Mouse (Mus musculus) megakaryocyte, adult 5-6 weeks (primary cell): Measurements from ENCODE around the gene Dchs1. TPM values are rescaled to one million over a fixed set of nuclear protein-coding genes. Genes with fewer than 3 reads are reported as not detected.
A peak's percentile ranks its signal among the peaks of the same experiment; 100 is the strongest.

Experiments used
- ATAC-seq: 2 replicates; pipeline ENCODE4 v1.8.0; 2016; ENCODE audit warnings: mild to moderate bottlenecking, inconsistent platforms; ENCODE audit not compliant: poor library complexity, severe bottlenecking
- total RNA-seq, 2 experiments: library from RNA; stranded (forward) in 1 of 2; stranded (reverse) in 1 of 2; fragments of 153-499, 151-499 nt in 1 of 2; fragments of 221-1000, 200-1000 nt in 1 of 2; gene quantifications; 2 replicates each; pipeline versions ENCODE4 v1.2.3 to v1.2.4; 2015 to 2017

The Dchs1 gene
- total RNA-seq, 2 experiments from 2014 or later, result 0.04 to 0.07 TPM

DNA sequence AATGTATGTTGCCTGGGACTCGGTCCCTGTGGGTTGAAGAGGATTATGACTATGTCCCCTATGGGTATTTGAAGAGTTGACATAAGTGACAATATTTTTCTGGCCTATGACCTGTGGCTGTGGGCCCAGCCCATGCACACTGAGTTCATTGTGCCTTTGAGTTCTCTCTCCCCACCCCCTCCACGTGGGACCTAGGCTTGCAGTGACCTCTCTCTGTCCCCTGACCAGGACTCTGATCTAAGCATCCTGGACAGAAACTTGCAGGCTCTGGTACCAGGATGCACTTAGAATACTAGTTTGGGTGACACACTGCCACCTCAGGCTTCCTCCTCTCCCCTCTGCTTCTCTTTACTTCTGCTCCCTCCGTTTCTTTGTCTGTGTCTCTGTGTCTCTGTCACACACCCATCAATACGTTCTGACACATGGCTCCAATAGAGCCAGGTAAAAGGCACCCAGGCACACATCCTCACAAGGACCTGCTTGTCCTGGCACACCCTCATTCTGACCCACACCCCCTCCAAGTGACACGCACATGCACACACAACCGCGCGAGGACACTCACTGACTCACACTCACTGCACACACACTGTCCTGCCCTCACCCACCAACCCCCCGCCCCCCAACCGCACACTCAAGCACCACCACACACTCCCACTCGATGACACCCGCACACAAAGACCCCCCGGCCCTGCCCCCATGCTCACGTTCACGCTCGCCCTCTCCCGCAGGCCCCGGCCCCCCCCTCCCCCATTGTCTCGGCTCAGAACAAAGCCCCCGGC is 759 bp downstream of the Dchs1 start:
- no peak for ATAC-seq

DNA sequence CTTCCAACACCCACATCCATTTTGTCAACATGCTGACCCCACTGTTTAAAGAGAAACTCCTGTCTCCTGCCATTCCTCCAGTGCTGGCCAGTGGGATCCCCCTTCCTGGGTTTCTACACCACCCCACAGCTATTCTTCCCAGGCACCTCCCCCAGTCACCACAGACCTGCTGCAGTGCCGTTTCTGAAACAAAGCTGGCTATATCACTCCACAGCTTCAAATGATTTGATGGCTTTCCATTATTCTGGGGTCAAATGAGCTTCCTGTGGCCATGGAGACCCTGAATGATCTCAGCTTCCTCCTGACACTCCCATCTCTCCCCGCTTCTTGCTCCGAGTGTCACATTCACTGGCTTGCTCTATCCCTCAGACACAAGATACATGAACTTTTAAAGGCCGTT is 2.9 kb downstream of the Dchs1 start:
- no peak for ATAC-seq

DNA sequence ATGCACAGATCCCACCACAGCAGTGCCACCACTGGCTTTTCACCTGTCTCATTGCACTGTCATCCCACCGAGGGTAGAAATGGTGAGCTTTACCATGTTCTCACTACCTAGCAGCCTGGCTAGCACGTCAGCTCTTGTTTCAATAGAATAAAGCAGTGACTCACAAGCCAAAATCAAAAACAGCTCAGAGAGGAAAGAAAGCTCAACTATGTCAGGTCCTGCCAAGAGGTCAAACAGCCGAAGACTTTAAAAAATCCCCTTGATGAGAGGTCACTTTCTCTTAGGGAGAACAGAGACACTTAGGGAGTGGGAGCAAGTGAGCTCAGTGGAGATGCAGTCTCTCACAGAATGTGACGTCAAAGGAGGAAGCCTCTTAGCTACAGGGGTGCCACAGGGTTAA is 3.6 kb downstream of the Dchs1 start:
- no peak for ATAC-seq

DNA sequence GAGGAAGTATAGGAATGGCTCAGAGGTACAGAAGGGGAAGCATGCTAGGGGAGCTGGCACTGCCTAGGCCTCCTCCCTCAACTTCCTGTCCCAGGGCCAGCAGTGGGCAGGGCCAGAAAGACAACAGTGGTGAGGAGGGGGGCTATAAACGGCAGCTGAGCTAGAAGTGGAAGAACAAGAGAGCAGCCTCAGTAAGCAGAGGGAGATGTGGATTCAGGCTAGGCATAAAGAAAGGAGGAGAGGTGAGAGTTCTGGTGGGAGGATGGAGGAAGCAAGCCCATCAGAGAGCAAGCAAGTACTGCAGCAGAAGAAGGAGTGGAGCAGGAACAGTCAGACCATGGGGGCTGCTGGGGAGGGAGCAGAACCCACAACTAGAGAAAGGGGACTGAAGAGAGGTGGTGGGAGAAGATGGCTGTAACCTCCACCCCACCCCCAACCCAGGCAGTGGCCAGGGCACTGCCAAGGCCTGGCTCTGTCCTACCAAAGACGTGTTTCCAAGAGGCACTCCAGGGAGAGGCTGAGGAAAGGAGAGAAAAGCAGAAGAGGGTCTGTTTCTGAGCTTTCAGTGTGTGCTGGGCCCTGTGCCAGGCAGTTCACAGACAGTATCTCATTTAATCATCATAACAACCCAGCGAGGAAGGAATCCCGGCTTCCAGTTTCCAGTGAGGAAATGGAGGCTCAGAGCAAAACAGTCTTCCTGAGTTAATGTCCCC is 8.7 kb downstream of the Dchs1 start:
- ATAC-seq, result peak; percentile 87

DNA sequence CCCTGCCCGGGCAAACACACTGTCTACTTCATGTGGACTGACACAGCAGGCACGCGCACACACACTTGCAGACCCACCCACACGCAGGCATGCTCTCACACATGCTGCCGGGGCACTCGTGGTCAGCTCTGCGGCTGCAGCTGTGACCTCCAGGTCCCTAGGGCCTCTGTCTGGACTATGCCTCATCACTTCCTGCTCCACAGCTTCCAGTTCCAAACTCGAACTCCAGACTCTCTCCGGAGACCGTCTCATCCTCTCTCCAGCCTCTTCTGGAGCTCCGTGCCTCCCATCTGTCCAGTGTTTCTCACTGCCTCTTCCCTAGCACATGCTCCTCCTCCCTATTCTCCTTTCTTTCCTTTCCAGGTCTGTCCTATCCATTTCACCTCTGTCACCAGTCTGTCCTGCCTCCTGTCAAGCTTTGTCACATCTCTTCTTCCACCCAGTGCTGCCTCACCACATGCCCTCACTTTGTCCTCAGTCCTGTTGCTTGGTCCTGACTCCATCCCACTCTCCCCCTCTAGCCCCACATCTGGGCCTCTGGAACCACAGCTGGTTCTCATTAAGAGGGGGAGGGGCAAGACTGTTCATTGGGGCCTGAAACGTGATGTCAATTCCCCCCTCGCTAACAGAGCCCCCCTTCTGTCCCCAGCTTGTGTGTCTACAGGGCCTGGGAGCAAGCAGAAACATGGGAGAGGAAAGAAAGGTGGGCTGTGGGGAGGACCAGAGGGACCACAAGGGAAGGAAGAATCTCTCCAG is 9.5 kb downstream of the Dchs1 start:
- peak; percentile 55 for ATAC-seq

DNA sequence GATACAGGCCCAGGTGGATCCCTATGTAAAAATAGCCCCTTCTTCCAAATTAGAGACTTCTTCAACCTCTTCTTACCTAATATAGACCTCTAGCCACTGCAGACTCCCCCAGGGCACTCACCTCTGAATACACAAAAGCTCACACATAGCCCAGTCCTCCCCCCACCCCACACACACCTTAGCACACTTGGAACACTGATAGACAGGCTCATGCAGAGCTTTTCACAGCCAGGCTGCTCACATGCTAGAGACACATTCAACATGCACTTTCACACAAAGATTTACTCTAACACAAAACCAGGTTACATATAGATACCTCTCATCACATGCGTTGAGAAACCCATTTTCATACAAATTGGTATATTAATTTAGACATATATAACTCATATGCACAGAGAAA is 10.1 kb downstream of the Dchs1 start:
- no peak for ATAC-seq

DNA sequence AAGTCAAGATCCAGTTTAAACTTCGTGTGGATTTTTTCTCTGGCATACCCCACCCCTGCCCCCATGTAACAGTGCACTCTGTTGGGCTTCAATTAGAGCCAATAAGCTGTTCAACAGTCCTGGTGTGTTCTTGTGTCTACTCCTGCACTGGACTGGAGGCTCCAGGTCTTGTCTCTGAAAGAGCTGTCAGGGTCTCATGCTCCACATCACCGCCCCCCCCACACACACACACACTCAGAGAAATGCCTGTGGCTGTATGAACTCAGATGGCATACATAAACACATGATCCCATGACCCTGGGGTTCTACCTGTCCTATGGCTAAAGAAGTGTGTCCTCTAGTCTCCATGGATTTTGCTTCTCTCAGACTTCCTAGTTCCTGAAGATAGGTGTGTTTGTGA is 11.4 kb downstream of the Dchs1 start:
- no peak for ATAC-seq

DNA sequence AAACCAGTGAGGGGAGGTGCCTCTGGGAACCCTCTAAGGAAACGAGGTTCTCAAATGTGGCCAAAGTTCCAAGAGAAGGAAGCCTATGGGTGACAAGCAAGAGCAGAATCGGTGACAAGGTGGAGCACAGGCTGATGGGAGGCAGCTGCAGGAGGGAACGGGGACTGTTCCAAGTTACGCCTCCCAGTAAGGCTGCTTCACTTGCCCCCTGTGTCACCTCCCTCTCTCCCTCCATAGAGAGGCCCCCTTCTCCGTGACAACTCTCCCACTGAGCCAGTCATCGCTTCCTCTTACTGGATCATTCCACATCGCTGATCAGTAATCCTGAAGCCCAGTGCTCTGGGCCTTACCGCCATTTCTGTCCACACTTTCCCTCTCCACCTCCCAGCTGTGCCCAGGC is 12.8 kb downstream of the Dchs1 start:
- no peak for ATAC-seq

DNA sequence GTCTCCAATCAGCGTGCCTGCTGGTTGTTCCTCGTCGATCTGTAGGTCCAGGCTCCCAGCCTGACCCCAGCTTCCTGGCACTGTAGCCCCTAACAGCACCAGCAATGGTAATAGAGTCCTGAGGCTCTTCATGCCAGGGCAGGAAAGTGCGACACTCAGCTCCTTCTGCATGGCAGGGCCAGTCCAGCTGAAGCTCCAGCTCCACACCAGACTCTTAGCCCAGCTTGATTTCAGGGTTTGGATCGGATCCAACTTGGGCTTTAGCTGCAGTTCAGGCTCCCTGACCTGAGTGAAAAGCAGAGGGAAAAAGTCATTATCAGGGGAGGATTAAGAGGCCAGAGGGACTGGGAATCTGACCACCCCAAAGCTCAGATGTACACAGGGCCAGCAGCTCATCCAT is 14.4 kb downstream of the Dchs1 start:
- ATAC-seq, result no peak

DNA sequence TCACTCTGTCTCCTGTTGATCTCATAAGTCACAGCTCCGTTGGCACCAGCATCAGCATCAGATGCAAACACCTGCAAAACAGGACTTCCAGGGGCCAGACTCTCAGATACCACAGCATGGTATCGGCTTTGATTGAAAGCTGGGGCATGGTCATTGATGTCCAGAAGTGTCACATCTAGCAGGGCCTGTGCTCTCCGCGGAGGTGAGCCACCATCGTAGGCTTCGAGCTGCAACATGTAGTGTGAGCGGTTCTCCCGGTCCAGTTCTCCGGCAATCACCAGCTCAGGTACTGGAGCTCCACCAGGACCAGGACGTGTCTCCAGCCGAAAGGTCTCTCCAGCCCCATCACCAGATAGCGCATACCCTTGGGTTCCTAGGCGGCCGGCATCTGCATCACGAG is 15.1 kb downstream of the Dchs1 start:
- ATAC-seq, result no peak

DNA sequence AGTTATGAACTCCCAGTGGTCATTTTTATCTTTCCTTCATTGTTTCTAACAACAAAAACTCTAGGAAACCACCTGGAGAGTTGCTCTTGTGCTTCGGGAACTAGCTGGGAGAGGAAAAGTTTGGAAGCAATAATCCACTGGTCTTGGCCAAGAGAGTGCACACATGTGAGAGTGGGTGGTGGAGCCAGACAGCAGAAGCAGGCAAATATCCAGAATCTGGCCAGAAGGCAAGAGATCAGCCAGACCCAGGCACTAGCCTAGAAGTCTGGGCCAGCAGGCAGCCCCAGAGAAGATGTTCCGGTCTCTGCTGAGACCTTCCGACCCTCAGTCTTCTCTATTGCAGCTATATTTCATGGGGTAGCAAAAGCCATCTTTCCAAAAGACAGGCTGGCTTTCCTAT is 17.5 kb downstream of the Dchs1 start:
- no peak for ATAC-seq

DNA sequence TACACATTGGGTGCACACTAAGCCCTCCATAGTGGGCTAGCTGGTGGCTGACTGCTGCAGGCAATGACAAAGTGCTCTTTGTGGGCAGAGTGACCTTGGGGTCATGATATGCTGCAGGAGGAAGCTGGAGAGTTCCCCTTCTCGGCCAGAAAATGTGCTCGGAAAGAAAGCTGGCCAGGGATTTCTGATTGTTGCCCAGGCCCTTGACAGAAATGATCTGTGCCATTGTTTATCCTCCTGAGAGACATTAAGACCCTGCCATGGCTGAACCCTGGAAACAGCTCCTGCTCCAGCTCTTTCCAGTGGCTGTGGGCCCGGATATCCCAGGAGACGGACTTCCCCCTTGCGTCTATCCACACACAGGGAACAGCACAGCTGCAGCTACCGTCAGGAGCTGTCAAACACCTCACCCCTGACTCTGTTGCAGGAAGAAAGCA is 19.7 kb downstream of the Dchs1 start:
- peak; percentile 72 for ATAC-seq

DNA sequence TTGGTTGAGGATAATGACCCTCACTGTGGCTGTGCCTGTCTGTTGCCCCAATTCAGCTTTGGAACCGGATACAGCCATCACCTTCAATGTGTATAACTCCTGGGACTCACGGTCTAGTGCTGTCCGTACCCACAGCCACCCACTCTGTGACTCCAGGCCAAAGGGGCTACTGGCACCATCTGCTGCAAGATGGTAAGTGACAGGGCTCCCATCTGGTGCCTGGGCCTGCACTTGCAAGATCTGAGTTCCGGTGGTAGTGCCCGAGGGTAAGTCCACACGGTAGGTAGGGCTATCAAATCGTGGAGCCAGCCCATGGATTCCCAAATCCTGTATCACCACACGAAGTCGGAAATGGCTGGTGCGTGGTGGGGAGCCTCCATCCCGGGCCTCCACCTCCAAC is 23.1 kb downstream of the Dchs1 start:
- no peak for ATAC-seq

DNA sequence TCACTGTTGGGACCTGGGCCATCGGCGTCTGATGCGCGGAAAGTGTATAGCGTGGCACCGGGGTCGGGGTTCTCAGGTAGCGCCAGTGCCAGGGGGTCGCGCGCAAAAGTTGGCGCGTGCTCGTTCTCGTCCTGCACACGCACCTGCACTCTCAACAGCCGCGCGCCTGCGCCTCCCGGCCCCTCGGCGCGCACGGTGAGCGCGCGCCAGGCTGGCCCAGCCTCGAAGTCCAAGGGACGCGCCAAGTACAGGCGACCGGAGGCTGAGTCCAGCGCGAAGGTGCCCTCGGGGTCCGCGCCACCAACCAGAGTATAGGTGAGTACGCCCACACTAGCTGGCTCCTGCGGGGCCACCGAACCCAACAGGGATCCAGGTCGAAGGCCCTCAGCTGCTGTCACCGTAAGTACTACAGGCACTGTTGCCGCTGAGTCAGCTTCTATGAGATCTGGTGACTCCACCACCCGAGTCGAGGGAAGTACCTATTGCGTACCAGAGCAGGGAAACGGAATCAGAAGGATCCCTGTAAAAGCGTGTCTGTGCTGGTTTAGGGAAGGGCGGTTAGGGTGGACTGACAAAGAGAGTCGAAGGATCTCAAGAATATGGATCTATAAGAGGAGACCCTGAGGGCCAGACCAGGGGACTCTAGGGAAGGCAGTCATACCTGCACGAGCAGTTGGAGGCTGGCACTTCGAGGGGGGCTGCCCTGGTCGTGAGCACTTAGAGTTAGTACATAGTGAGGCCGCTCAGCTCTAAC is 24.8 kb downstream of the Dchs1 start:
- ATAC-seq, result 0 out of 2 replicates have a peak, but pooled peaks have one; percentile 26

DNA sequence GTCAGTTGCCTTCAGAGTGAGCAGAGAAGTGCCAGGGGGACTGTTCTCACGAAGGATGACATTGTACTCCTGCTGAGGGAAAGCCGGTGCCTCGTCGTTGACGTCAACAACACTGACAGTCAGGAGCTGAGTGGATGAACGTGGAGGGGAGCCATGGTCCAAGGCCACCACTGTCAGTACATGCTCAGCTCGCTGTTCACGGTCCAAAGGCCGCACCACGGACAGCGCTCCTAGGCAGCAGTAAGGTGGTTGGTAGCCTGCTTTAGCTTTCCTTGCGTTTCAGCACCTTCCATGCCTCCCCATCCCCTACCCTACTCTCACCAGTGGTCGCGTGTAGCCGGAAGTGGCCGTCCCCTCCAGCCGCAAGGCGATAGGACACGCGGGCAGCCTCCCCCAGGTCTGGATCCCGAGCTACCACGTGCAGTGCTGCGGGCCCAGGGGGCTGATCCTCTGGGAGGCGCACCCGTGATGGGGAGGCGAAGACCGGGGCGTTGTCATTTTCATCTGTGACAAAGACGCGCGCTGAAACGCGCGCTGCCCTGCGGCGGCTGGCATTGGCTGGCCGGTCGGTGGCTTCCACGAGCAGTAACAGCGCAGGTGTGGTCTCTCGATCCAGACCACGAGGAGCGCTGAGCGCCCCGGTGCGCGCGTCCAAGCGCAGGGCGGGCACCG is 25.5 kb downstream of the Dchs1 start:
- no peak for ATAC-seq

DNA sequence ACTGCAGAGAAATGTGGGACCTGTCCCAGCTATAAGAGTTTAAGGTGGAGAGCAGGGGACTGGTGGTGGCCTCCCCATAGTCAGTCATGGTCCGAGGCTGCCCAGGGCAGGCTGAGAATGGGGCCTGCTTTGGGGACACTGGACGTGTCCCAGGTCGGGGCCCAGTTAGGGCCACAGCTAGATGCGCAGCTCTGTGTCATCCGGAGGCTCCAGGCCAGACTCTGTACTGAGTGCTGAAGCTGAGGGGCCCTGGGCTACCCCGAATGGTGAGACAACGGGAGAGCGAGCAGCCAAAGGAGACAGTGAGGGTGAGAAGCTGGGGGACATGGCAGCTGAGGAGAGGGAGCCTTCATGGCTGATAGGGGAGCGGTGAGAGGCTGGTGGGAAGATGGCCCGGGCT is 34.2 kb downstream of the Dchs1 start:
- no peak for ATAC-seq

DNA sequence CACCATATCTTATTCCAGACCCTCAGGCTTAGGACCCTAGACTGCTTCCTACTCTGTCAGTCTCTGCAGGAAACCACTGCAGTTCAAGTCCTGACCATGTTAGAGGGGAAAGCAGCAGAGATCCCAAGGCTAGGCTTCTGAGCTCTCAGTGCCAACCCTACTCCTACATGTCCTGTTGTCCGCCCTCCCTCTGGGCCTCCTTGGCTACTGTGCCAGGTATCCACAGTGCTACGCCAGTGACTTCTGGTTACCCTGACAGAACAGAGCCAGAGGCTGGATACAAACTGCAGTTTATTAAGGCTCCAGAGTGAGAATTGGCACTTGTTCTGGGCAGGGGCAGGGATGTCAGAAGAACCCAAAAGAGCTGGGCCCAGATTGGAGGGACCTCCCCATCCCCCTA is 34.7 kb downstream of the Dchs1 start:
- no peak for ATAC-seq

DNA sequence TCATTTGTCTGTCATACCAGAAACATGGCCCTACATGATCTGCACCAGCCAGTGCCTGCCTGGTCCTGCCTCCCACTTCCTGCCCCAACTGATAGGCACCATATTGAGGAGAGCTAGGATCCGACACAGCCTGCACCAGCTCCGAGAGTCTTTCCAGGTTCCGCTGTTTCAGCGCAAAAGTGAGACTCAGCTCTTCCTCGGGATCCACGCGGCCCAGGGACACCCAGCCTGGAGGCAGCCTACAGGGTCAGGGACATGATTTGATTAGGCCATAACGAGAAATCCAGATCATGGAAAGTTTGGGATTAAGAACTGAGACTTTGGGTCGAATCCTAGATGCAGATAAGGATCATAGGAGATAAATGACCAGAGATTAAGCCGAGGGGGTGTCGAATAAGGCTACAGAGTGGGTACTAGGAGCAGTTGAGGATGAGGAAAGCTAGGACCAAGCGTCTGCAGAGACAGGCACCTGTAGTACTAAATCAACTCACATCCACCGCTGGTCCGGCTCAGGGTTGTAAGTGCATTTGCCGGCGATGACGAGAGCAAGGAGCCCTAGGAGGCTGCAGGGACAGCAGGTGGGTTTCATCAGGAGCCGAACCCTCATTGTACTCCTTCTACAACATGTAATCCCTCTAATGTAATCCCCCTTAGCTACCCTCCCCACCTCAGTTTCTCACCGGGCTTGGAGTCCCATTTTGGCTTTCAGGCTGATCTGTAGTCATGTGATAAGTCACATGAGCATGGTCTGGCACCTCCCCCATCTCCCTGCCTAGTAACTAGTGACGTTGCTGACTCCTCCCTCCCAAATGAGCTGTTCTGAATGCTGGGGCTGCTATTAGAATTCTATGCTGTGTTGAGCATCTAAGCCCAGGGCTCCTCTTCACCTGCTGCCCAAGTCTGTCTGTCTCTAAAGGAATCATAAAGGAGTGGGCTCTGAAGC is 35.7 kb downstream of the Dchs1 start, which contains the start of gene Tpp1:
TSS of gene Tpp1 (minus strand) at position 745 of the 943 bp plus-strand sequence.
- ATAC-seq, result peak; percentile 95

DNA sequence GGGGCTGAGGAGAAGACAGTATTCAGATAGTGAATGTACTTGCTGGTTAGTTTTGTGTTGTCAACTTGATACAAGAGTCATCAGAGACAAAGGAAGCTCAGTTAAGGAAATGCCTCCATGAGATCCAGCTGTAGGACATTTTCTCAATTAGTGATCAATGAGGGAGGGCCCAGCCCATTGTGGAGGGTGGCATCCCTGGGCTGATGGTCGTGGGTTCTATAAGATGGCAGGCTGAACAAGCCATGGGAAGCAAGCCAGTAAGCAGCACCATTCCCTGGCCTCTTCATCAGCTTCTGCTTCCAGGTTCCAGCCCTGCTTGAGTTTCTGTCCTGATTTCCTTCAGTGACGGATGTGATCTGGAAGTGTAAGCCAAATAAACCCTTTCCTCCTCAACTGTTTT is 39.7 kb downstream of the Dchs1 start:
- no peak for ATAC-seq
